Mouse (Mus musculus) intestine, embryonic 16.5 days (tissue): ENCODE results near the gene Baz2a. TPM values are rescaled to one million over a fixed set of nuclear protein-coding genes. Genes with fewer than 3 reads are reported as not detected.

Experiments
- ATAC-seq: fragments of 200-750 bp; cut with Nextera tagmentation; 2 replicates; pipeline ENCODE4 v1.8.0; 2017; ENCODE audit warnings: moderate TSS enrichment, moderate library complexity
- H3K27ac ChIP-seq: fragments of 300-500 bp; sonication (generic); 2 replicates; pipeline ENCODE4 v1.5.1; 2014; ENCODE audit warnings: mild to moderate bottlenecking, low read length
- H3K27me3 ChIP-seq: fragments of 300-500 bp; sonication (generic); replicated peaks from 2 replicates; pipeline ENCODE4 v1.6.1; 2014; ENCODE audit warnings: low read length, control low read depth, mixed read lengths; ENCODE audit not compliant: control insufficient read depth, insufficient read depth
- H3K36me3 ChIP-seq: fragments of 300-500 bp; sonication (generic); 2 replicates; pipeline ENCODE4 v1.6.1; 2014; ENCODE audit warnings: low read length, control low read depth; ENCODE audit not compliant: control insufficient read depth, insufficient read depth
- H3K4me1 ChIP-seq: fragments of 300-500 bp; sonication (generic); 2 replicates; pipeline ENCODE4 v1.6.1; 2014; ENCODE audit warnings: low read length, control low read depth, mixed read lengths; ENCODE audit not compliant: control insufficient read depth, insufficient read depth
- H3K4me2 ChIP-seq: fragments of 300-500 bp; sonication (generic); 2 replicates; pipeline ENCODE4 v1.6.1; 2014; ENCODE audit warnings: low read depth, low read length, control low read depth
- H3K4me3 ChIP-seq: fragments of 300-500 bp; sonication (generic); 2 replicates; pipeline ENCODE4 v1.5.1; 2014; ENCODE audit warnings: mild to moderate bottlenecking, low read length
- H3K9ac ChIP-seq: fragments of 300-500 bp; sonication (generic); 2 replicates; pipeline ENCODE4 v1.6.1; 2014; ENCODE audit warnings: low read depth, low read length
- H3K9me3 ChIP-seq: fragments of 300-500 bp; sonication (generic); 2 replicates; pipeline ENCODE4 v1.6.1; 2016; ENCODE audit warnings: low read length, control low read depth; ENCODE audit not compliant: control insufficient read depth
- WGBS: fragments of 180-500 bp; shearing (Covaris S2); extraction: QIAGEN DNeasy Blood & Tissue Kit; methylation state at CpG from one replicate; pipeline ENCODE4 v1.1.7; 2014; 5-methylcytosine and 5-hydroxymethylcytosine counted together
- polyA plus RNA-seq: library from polyadenylated mRNA; unstranded; fragments of >200 nt; fragmentation: Nextera tagmentation; extraction: Ambion mirVana; gene quantifications from 2 replicates; pipeline ENCODE4 v1.2.1, GENCODE M21; 2015

Baz2a gene
- polyA plus RNA-seq, 1 experiment from 2014 or later = 9.6 TPM

- Histone ChIP-seq H3K4me1 (no peaks in the 10 kb centered on the region), H3K9me3 (no peaks in the 10 kb centered on the region), H3K4me3 (no peak overlapping the region), H3K27ac (no peak overlapping the region), H3K9ac (no peak overlapping the region), H3K27me3 (no peaks in the 10 kb centered on the region), H3K4me2 (no peak overlapping the region), H3K36me3 (peaks cover 26% of the 10 kb centered on the region)
- ATAC-seq = no peak
- WGBS = 74% methylated on average over 3 of the region's 3 CpGs
These were observed 39.9 kb downstream of the Baz2a start for GRCm38 (mm10) chr10:128131297-128131696.

DNA sequence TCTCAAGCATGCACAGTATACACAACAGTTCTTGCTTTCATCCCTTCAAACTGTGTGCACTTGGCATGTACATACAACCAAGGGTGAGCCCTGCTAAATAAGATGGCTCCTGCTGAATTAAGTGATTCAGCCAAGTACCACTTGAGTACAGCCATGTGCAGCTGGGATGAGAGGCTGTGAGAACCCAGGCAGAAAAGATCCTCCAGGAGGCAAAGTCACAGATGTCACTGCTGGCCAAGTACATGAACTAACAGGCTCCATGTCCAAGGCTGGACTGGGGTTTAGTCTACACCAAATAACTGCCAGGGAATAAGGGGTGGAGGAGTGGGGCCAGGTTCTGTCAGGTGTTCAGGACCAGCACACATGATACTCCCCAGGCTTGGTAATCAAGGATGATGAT, 40.4 kb downstream of the Baz2a start:
- H3K4me2 ChIP-seq = no peak overlapping the region
- peaks cover 21% of the 10 kb centered on the region for H3K36me3 ChIP-seq
- no peak overlapping the region for H3K4me3 ChIP-seq
- H3K4me1 ChIP-seq = no peaks in the 10 kb centered on the region
- 0 out of 2 replicates have a peak, but pooled peaks have one; percentile 20 for ATAC-seq
- H3K27ac ChIP-seq = no peak overlapping the region
- H3K27me3 ChIP-seq = no peaks in the 10 kb centered on the region
- no peak overlapping the region for H3K9ac ChIP-seq
- no peaks in the 10 kb centered on the region for H3K9me3 ChIP-seq

DNA sequence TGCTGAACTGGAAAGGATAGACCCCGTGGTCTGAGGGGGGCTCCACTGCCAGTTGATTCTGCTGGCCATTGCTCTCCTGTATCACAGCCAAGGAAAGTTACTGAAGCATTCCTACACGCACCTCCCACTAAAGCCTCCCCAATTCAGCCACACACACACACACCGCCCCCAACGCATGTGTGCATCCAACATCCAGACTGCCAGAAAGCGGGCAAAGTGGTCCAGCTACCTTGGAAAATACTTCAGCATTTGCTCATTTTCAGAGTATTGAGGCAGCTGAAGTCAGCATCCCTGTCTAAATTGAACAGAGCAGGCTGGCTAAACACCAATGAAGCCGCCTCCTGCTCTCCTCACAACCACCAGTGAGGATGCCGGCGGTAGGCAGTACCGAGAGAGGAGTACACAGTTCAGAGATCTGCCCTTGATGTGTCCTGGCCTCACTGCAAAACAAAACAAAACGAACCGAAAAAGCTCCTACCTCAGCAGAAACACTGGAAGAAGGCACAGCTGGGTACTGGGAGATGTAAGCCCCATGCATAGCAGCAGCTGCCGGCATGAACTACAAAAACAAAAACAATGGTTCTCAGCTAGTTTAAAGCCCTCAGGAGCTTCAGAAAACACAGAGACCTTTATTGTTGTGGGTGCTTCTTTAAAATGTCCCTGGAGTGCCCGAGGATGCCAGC, 42.4 kb downstream of the Baz2a start:
- H3K9me3 ChIP-seq = no peaks in the 10 kb centered on the region
- H3K27me3 ChIP-seq = no peaks in the 10 kb centered on the region
- WGBS = 62% methylated on average over 13 of the region's 13 CpGs
- H3K27ac ChIP-seq = no peak overlapping the region
- H3K9ac ChIP-seq = no peak overlapping the region
- ATAC-seq = no peak
- H3K36me3 ChIP-seq = peaks cover 19% of the 10 kb centered on the region; the same call in 1 of the 2 replicates
- no peaks in the 10 kb centered on the region for H3K4me1 ChIP-seq
- H3K4me3 ChIP-seq = no peak overlapping the region
- H3K4me2 ChIP-seq = no peak overlapping the region

DNA sequence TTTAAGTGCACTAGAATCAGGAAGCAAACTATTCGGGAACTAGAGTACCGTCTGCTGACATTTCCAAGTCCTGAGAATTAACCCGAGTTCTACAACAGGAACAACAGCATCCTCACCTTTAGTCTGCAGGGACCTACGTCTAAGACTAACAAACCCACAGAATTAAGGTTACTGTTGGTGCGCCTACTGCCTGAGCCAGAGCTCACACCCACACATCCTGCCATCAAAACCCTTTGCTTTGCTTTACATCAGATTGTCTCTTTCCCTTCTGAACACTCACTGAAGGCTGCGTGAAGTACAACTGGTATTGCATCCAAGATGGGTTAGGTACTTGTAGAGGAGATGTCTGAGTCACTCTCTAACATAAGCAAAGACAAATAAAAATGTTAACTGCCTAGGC, 44.0 kb downstream of the Baz2a start:
- H3K4me2 ChIP-seq = no peak overlapping the region
- no peak overlapping the region for H3K27ac ChIP-seq
- H3K9ac ChIP-seq = no peak overlapping the region
- no peak overlapping the region for H3K4me3 ChIP-seq
- no peaks in the 10 kb centered on the region for H3K4me1 ChIP-seq
- 90% methylated on average over 6 of the region's 6 CpGs for WGBS
- H3K9me3 ChIP-seq = no peaks in the 10 kb centered on the region
- H3K36me3 ChIP-seq = peaks cover 14% of the 10 kb centered on the region; the same call in 1 of the 2 replicates
- ATAC-seq = no peak
- H3K27me3 ChIP-seq = no peaks in the 10 kb centered on the region

- no peak for ATAC-seq
- Histone ChIP-seq H3K9ac (no peak overlapping the region), H3K4me1 (no peaks in the 10 kb centered on the region), H3K4me3 (no peak overlapping the region), H3K27me3 (no peaks in the 10 kb centered on the region), H3K36me3 (0 out of 2 replicates have a peak, but pooled peaks cover 4% of the 10 kb centered on the region), H3K4me2 (no peak overlapping the region), H3K9me3 (no peaks in the 10 kb centered on the region), H3K27ac (no peak overlapping the region)
- WGBS = 71% methylated on average over 12 of the region's 12 CpGs
These were observed 49.0 kb downstream of the Baz2a start for GRCm38 (mm10) chr10:128140236-128140952.

DNA sequence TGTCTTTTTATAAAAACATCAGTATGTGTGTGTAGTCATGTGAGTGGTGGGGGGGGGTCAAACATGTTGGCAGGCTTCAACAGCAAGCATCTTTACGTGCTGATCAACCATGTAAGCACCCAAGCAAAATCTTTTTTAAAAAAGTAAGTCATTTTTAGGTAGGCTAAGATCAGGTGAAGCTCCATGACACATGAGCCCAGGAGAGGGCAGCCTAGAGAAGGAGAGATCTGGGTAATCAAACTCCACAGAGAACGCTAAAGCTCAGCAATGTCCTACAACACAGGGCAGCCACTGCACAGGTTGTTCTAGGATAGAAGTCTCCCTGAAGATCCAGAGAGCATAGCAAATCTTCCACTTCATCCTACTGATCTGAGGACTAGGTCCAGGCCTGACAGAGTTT, 50.8 kb downstream of the Baz2a start:
- 0 out of 2 replicates have a peak, but pooled peaks cover 4% of the 10 kb centered on the region for H3K36me3 ChIP-seq
- H3K4me3 ChIP-seq = no peak overlapping the region
- no peaks in the 10 kb centered on the region for H3K27me3 ChIP-seq
- no peaks in the 10 kb centered on the region for H3K4me1 ChIP-seq
- no peak overlapping the region for H3K4me2 ChIP-seq
- no peak overlapping the region for H3K9ac ChIP-seq
- WGBS = 68% methylated on average over 2 of the region's 2 CpGs
- H3K9me3 ChIP-seq = no peaks in the 10 kb centered on the region
- no peak for ATAC-seq
- H3K27ac ChIP-seq = no peak overlapping the region

- WGBS = 53% methylated on average over 4 of the region's 4 CpGs
- ATAC-seq = no peak
- Histone ChIP-seq H3K4me2 (no peak overlapping the region), H3K9me3 (no peaks in the 10 kb centered on the region), H3K4me3 (no peak overlapping the region), H3K27ac (no peak overlapping the region), H3K27me3 (no peaks in the 10 kb centered on the region), H3K36me3 (0 out of 2 replicates have a peak, but pooled peaks cover 2% of the 10 kb centered on the region), H3K9ac (peak overlapping the region; percentile 24; the same call in 1 of the 2 replicates), H3K4me1 (no peaks in the 10 kb centered on the region)
These were observed 52.3 kb downstream of the Baz2a start for GRCm38 (mm10) chr10:128143659-128144058.

GRCm38 (mm10) chr10:128144961-128145360, 53.6 kb downstream of the Baz2a start:
- no peak overlapping the region for H3K27ac ChIP-seq
- no peak overlapping the region for H3K4me2 ChIP-seq
- no peaks in the 10 kb centered on the region for H3K27me3 ChIP-seq
- 0 out of 2 replicates have a peak, but pooled peaks cover 2% of the 10 kb centered on the region for H3K36me3 ChIP-seq
- WGBS = 77% methylated on average over 2 of the region's 2 CpGs
- peaks cover 6% of the 10 kb centered on the region for H3K4me1 ChIP-seq
- no peak overlapping the region for H3K9ac ChIP-seq
- no peak overlapping the region for H3K4me3 ChIP-seq
- ATAC-seq = no peak
- no peaks in the 10 kb centered on the region for H3K9me3 ChIP-seq

- Histone ChIP-seq H3K9ac (peak overlapping the region; percentile 53), H3K4me1 (peaks cover 18% of the 10 kb centered on the region), H3K9me3 (no peaks in the 10 kb centered on the region), H3K4me3 (no peak overlapping the region; the same call in 1 of the 2 replicates), H3K4me2 (peak overlapping the region; percentile 40), H3K36me3 (0 out of 2 replicates have a peak, but pooled peaks cover 3% of the 10 kb centered on the region), H3K27ac (peak overlapping the region; percentile 84), H3K27me3 (no peaks in the 10 kb centered on the region)
- ATAC-seq = no peak
- WGBS = 68% methylated on average over 5 of the region's 5 CpGs
These were observed 57.5 kb downstream of the Baz2a start for GRCm38 (mm10) chr10:128148789-128149365.
